Mouse (Mus musculus) telencephalon, adult 2 months (tissue): ENCODE measurements around the gene Lman1l.
A peak's percentile ranks its signal among the peaks of the same experiment; 100 is the strongest.

Experiments
- DNase-seq: peaks from one replicate; pipeline ENCODE4 v3.0.0-alpha.2; 2011; ENCODE audit warnings: low read depth, low spot score

Lman1l gene

DNA sequence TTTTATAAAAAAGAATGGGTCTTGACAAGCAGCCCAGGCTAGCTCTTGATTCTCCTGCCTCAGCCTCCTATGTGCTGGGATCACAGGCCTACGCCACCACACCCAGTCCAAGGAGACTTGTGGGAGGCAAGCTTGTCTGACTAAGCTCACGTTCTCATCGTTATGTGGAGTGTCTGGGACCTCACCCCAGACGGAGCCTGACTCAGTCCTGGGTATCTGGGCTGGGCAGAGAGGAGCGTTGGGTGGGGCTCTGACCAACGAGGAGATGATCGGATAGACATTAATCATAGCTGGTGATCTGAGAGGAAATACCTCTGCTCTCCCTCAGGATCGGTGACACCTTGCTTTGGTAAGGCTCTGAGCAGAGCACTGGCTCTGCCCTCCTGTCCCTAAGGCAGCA lies 1.7 kb downstream of the Lman1l start:
- no peak for DNase-seq

- DNase-seq, result no peak
These were observed 2.9 kb downstream of the Lman1l start for GRCm38 (mm10) chr9:57617556-57618169.

DNA sequence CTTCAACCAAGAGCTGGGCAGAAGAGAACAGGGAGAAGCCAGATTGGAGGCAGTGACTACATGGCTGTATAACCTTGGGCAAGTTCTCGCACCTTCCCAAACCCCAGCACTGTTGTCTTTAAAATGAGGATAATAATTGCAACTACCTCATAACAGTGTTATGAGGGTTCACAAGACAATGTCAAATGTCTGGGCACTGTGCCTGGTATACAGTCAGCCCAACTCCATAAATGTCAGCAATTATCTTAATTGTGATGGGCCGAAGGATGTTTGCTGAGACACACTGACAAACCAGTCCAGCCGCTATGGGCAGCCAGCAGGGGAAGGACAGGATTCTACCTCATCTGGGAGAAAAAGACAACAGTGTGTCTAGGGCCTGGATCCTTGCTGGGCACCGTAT lies 5.8 kb downstream of the Lman1l start:
- no peak for DNase-seq

- no peak for DNase-seq
These were observed 6.6 kb downstream of the Lman1l start for GRCm38 (mm10) chr9:57613975-57614374.

GRCm38 (mm10) chr9:57612587-57612986 lies 8.0 kb downstream of the Lman1l start:
- no peak for DNase-seq

DNA sequence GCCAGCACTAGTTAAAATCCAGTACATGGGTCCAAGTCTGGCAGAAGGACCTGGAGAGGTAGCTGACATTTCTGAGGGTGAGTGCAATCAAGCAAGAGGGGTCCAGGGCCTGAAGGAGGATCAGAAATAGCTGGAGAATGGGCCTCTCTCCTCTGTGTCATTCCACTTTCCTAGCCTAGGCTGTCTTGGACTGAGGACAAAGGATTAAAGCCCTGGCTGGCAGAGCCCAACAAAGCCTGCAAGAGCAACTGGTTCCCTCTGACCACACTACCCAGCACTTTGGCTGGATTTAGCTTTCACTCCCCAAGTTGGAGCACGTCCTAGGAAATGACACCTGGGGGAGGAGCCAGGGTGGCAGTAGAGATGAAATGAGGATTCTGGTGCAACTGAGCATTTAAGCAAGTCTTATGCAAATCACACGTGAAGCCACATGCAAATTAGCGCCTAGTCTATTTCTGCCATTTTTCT lies 10.2 kb downstream of the Lman1l start:
- DNase-seq, result peak; percentile 54

DNA sequence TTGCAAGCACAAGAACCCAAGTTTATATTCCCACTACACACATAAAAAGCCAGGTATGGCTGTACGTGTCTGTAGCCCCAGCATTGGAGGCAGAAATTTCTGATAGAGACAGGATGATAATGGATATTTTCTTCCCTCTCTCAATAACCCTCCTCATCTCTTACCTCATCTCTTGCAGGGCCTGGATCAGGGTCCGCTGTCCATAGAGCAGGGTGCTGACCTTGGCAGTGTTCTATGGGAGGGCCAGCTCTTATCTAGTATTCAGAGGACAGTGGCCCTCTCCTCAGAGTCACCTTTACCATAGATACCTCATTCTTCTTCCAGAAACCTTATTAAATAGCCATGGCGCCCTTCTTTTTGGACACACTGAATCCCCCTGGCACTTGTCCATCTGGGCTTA lies 10.8 kb downstream of the Lman1l start:
- no peak for DNase-seq

GRCm38 (mm10) chr9:57606139-57606851 lies 14.3 kb downstream of the Lman1l start, which contains the start of gene Cplx3:
Gene Cplx3, minus strand, starts transcription at chr9:57606281.
- DNase-seq, result no peak

DNA sequence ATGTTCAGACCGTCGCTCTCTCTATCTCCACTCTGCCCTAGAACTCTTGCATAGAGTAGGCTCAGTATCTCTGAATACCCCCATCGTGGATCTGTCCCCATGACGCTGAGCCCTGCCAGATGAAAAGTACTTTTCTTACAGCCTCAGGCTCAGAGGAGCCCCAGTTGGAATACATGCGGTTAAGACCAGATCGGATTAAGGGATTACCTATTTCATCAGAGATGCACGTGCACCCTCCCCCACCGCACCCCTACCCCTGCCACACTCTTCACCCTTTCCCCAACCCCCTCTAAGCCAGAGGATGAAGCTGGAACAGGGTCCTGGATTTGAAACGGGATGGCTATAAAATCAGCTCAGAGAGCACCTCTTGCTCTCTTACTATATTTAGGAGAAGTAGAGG lies 15.1 kb downstream of the Lman1l start:
- DNase-seq, result no peak

DNA sequence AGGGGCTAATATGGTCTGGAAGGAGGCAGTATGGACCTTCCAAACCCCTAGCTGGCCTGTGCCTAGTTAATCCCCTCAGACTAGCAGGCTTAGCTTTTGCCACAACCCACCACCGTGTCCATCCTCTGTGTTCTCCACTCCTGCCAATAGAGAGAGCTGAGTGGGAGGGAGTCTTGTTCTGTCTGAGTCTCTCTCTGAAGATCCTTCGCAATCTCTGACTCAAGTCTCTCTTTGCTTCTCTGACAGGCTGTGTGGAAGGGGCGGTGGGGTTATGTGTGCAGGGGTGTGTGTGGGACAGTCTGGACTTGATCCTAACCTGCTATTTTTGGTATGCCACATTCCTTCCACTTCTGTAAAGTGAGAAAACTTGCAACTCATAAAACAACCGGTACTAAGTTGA lies 15.7 kb downstream of the Lman1l start:
- no peak for DNase-seq

- no peak for DNase-seq
These were observed 18.5 kb downstream of the Lman1l start for GRCm38 (mm10) chr9:57602098-57602497.

- DNase-seq, result peak; percentile 75
These were observed 19.2 kb downstream of the Lman1l start for GRCm38 (mm10) chr9:57601353-57601706.

- no peak for DNase-seq
These were observed 19.8 kb downstream of the Lman1l start for GRCm38 (mm10) chr9:57600620-57601352.

- DNase-seq, result no peak
These were observed 21.6 kb downstream of the Lman1l start for GRCm38 (mm10) chr9:57598851-57599563.

DNA sequence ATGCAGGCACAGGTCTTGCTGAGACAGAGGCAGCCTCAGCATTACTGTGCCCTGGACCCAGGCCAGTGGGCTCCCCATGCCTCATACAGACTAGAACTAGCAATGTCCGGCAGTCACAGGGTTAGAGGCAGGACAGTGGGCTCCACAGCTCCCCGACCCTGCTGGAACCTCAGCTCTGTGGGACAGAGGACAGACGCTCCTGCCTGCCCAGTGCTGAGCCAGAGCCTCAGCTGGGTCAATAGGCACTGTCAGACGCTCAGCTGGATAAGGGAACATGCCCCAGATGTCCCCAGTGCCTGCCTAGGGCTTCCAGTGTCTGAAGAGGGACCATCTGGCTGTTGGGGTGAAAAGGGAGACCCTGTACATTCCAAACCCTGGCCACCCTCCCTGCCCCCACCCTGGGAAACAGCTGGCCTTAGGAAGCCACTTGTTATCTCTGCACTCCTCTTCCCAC lies 22.6 kb downstream of the Lman1l start:
- no peak for DNase-seq

GRCm38 (mm10) chr9:57597265-57597664 lies 23.3 kb downstream of the Lman1l start:
- DNase-seq, result no peak

DNA sequence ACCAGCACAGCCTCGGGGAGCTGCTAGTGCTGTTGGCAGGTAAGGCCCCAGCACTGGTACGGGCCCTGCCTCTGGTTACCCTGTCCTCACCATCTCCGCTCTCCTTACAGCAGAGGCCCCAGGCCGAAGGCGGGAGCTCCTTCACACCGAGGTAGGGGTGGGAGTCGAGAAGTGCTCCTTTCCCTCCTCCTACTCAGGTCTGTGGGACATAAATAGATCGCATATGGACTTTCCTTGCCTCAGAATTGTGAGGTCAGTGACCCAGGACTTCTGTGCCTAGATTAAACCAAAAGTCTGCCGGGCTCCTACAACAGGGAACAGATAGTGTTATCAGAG lies 26.4 kb downstream of the Lman1l start:
- DNase-seq, result no peak

DNA sequence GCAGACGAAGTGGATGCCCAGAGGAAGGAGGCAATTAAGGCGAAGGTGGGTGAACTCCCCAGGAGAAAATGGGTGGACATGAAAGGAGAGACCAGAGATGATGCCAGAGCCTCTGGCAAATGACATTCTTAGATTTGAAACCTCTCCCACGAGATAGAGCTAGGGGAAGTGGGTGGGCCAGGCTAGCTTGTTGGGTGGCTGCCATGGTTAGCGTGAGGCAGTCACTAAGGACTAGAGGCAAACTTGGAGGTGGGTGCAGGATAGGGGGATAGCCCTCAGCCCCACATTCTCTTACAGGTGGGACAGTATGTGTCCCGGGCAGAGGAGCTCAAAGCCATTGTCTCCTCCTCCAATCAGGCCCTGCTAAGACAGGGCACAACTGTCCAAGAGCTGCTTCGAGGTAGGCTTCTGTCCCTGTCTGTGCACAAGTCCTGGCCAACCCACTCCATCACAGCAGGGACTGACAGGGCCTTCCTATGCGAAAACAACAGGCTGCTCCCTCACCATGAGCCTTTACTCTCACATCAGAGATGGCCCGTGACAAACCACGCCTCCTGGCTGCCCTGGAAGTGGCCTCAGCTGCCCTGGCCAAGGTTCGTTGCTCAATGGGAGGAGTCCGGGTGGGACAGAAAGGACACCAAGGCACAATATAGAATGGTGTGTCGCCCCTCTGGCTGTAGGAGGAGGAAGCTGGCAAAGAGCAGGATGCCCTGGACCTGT lies 27.0 kb downstream of the Lman1l start:
- no peak for DNase-seq

- peak; percentile 53 for DNase-seq
These were observed 29.8 kb downstream of the Lman1l start for GRCm38 (mm10) chr9:57590726-57591125.

DNA sequence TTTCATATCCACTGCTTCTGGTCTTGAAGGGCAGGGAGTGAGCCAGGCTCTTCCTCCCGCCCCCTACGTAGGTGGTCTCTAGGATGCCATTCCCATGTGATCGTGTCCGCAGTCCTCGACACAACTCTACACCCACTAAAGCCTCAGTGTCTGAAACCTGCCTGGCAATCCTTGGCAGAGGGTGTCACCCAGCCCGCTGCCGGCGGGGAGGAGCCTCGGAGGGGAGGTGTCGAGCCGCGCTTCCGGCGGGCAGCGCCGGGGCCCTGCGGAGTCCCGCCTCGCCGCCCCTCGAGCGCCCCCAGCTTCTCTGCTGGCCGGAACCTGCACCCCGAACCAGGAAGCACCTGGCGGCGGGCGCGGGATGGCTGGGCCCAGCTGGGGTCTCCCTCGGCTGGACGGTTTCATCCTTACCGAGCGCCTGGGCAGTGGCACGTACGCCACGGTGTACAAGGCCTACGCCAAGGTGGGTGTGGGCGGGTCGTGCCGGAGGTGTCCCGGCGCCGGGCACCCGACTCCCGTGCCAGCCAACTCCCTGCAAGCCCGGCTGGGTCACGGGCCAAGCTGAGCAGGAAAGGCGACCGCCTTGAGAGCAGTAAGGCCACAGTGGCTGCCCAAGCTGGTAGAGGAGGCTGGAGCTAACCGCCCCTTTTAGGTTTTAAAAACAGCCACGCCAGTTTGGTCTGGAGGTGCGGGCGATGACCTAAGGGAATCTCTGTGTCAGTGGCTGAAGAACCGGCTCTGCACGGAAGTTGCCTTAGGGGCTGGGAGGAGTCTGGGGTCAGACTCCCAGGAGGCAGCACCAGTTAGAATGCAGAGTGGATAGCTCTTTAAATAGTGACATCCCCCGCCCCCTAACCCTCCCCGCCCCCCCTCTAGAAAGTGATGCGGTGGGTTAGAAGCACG lies 31.1 kb downstream of the Lman1l start, which contains the start of gene Ulk3:
Gene Ulk3, plus strand, starts transcription at position 229 of the 903 bp plus-strand sequence.
- peak; percentile 50 for DNase-seq
